Mouse (Mus musculus) C2C12 (cell line): ENCODE data around the gene Aggf1.
"Not testable (repeated sequence)": the region's sequence is repeated elsewhere in the genome, so short reads cannot be mapped to it uniquely, and the experiment has no call there.

ENCODE experiments used
- CTCF ChIP-seq: IDR thresholded peaks from one replicate; pipeline ENCODE4 v1.5.1; 2011; ENCODE audit not compliant: control insufficient read depth, insufficient read depth, insufficient read length
- MYOD1 ChIP-seq: IDR thresholded peaks from one replicate; pipeline ENCODE4 v1.6.1; 2011; ENCODE audit warnings: low read depth; ENCODE audit not compliant: control insufficient read depth, insufficient read length
- MYOG ChIP-seq: IDR thresholded peaks from one replicate; pipeline ENCODE4 v1.6.1; 2011; ENCODE audit not compliant: control insufficient read depth, insufficient read length; ENCODE audit errors: extremely low read depth

- TF ChIP-seq CTCF, MYOG, MYOD1: not testable (repeated sequence)
Measured at GRCm38 (mm10) chr13:95376689-95377289, 1.6 kb upstream of the Aggf1 start.
